Mouse (Mus musculus) megakaryocyte-erythroid progenitor cell, adult 5-6 weeks (primary cell): ENCODE results near the gene Dnajc12. TPM values are rescaled to one million over a fixed set of nuclear protein-coding genes. Genes with fewer than 3 reads are reported as not detected.

Experiments
- total RNA-seq, 2 experiments: library from RNA; stranded (forward) in 1 of 2; stranded (reverse) in 1 of 2; fragments of 200-1000, 215-1000 nt in 1 of 2; fragments of >200 nt in 1 of 2; fragmentation: Nextera tagmentation in 1 of 2; gene quantifications; 2 replicates each; pipeline ENCODE4 v1.2.3; 2014 to 2017

Gene Dnajc12
- total RNA-seq, 2 experiments from 2014 or later = 0.68 to 2.8 TPM

Other genes with a start within 250 kb of the Dnajc12 start
- not detected in 2 replicates for gene Mypn, start 178.5 kb upstream of the Dnajc12 start, total RNA-seq (2014; fragmentation: Nextera tagmentation)
- gene Mypn, start 178.5 kb upstream of the Dnajc12 start, total RNA-seq (2017) = not detected in 2 replicates
- 78.6 and 81.4 TPM in 2 replicates for gene Herc4, start 138.6 kb upstream of the Dnajc12 start, total RNA-seq (2014; fragmentation: Nextera tagmentation)
- 62.7 and 77.5 TPM in 2 replicates for gene Herc4, start 138.6 kb upstream of the Dnajc12 start, total RNA-seq (2017)
- 29.8 and 39.3 TPM in 2 replicates for gene Sirt1, start 739 bp upstream of the Dnajc12 start, total RNA-seq (2014; fragmentation: Nextera tagmentation)
- gene Sirt1, start 739 bp upstream of the Dnajc12 start, total RNA-seq (2017) = 60.1 and 66.1 TPM in 2 replicates
- gene Gm7075, start 39.3 kb downstream of the Dnajc12 start, total RNA-seq (2014; fragmentation: Nextera tagmentation) = not detected in 2 replicates
- not detected in 2 replicates for gene Gm7075, start 39.3 kb downstream of the Dnajc12 start, total RNA-seq (2017)
- not detected in 2 replicates for gene Ctnna3, start 47.7 kb downstream of the Dnajc12 start, total RNA-seq (2014; fragmentation: Nextera tagmentation)
- not detected in 2 replicates for gene Ctnna3, start 47.7 kb downstream of the Dnajc12 start, total RNA-seq (2017)